In the genomic region with DNA sequence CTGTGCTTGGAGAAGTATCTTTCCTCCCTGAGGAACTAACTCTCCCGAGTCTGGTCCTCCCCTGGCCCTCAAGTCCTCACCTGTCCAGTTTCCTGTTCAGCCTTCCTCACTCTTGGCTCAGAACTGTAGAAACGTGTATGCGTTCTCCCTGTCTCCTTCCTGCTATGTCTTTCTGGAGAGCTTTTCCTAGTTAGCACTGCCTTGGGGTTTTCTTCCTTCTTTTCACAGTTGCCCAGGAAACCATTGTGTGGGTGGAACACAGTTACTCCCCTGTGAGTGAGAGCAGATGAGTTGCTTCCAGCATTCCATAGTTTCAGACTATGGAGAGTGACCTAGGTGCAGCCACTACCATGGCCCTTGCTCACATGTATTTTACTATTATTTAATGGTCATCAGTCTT, we compare ENCODE assay signal across 19 mouse cellular contexts. TPM values are rescaled to one million over a fixed set of nuclear protein-coding genes. Genes with fewer than 3 reads are reported as not detected.
DNase-seq lines count a peak whose midpoint lies in the region; ATAC-seq and TF ChIP-seq lines count a peak whose summit lies in the region.
"Had no signal": no experiment of that assay in that cellular context is flagged by ENCODE, and none has a peak within 500 bp of the region (broad histone marks: within the 10 kb centered on the region; RNA-seq: fewer than 3 reads in every experiment).

No protein-coding gene starts in this region.

- intact Hi-C loops in left cerebral cortex, adult 2 months (cut with DNase I): no loop called here

- no peaks in the 10 kb centered on the region for H3K4me1 ChIP-seq in hindbrain, postnatal 0 days (ENCODE audit: insufficient read depth, low read length)
- H3K4me1 ChIP-seq in hindbrain, embryonic 10.5 days (replicated peaks): 0 out of 2 replicates have a peak, but pooled peaks cover 2% of the 10 kb centered on the region
- H3K4me1 ChIP-seq: heart, embryonic 15.5 days; hindbrain, embryonic 15.5 days; midbrain, embryonic 13.5 days had no signal

- 0 out of 2 replicates have a peak overlapping the region, but pooled peaks have one; percentile 41 for H3K27ac ChIP-seq in hindbrain, postnatal 0 days
- H3K27ac ChIP-seq in hindbrain, embryonic 10.5 days: no peak overlapping the region
- peak overlapping the region; percentile 72 for H3K27ac ChIP-seq in left cerebral cortex, adult 2 months
- H3K27ac ChIP-seq: heart, embryonic 15.5 days; hindbrain, embryonic 15.5 days; liver, embryonic 14.5 days; macrophage; midbrain, embryonic 13.5 days had no signal

- no peak for ATAC-seq in hindbrain, postnatal 0 days
- ATAC-seq: activated CD4-positive, CD25-positive, alpha-beta regulatory T cell, adult 4 months; forebrain, embryonic 14.5 days; midbrain, embryonic 13.5 days had no signal

- H3K4me3 ChIP-seq in hindbrain, postnatal 0 days (ENCODE audit: low read length): no peak overlapping the region
- H3K4me3 ChIP-seq in hindbrain, embryonic 10.5 days: no peak overlapping the region
- no peak overlapping the region for H3K4me3 ChIP-seq in left cerebral cortex, adult 2 months
- H3K4me3 ChIP-seq: heart, embryonic 15.5 days; hindbrain, embryonic 15.5 days; midbrain, embryonic 13.5 days had no signal

- peaks cover 6% of the 10 kb centered on the region; the same call in 1 of the 2 replicates for H3K36me3 ChIP-seq in hindbrain, postnatal 0 days (ENCODE audit: insufficient read depth, low read length)
- H3K36me3 ChIP-seq in hindbrain, embryonic 10.5 days: peaks cover 95% of the 10 kb centered on the region

- 32% methylated on average over 3 of the region's 3 CpGs for WGBS in hindbrain, postnatal 0 days
- 65% methylated on average over 3 of the region's 3 CpGs for WGBS in hindbrain, embryonic 10.5 days

- TF ChIP-seq CTCF in hindbrain, postnatal 0 days (IDR thresholded peaks at IDR 0.05; ENCODE audit: low read depth): no peak
- no peak for TF ChIP-seq CTCF in left cerebral cortex, adult 2 months (IDR thresholded peaks at IDR 0.05)

- no peaks in the 10 kb centered on the region for H3K9me3 ChIP-seq in hindbrain, postnatal 0 days (ENCODE audit: low read length)
- no peaks in the 10 kb centered on the region for H3K9me3 ChIP-seq in hindbrain, embryonic 10.5 days
- H3K9me3 ChIP-seq: heart, embryonic 15.5 days; hindbrain, embryonic 15.5 days; midbrain, embryonic 13.5 days had no signal

- no peak overlapping the region for H3K4me2 ChIP-seq in hindbrain, postnatal 0 days (ENCODE audit: low read depth, low read length)
- H3K4me2 ChIP-seq: heart, embryonic 15.5 days; hindbrain, embryonic 15.5 days; midbrain, embryonic 13.5 days had no signal

- H3K9ac ChIP-seq in hindbrain, postnatal 0 days (replicated peaks; ENCODE audit: low read length): no peak overlapping the region
- H3K9ac ChIP-seq: heart, embryonic 15.5 days; hindbrain, embryonic 15.5 days; liver, embryonic 14.5 days; midbrain, embryonic 13.5 days had no signal

- no peaks in the 10 kb centered on the region for H3K27me3 ChIP-seq in hindbrain, postnatal 0 days (ENCODE audit: insufficient read depth, low read length)
- no peaks in the 10 kb centered on the region for H3K27me3 ChIP-seq in hindbrain, embryonic 10.5 days (ENCODE audit: insufficient read depth, poor library complexity, severe bottlenecking)
- H3K27me3 ChIP-seq: heart, embryonic 15.5 days; hindbrain, embryonic 15.5 days; midbrain, embryonic 13.5 days had no signal

- DNase-seq in hindbrain, postnatal 0 days (ENCODE audit: low spot score): peak; percentile 10
- DNase-seq in hindbrain, embryonic 10.5 days (ENCODE audit: low spot score): no peak
- DNase-seq in right cerebral cortex, adult 2 months (ENCODE audit: low spot score in 2 of 2): peak; percentile 62 to 71
- DNase-seq in right cerebral cortex, postnatal 4 days: no peak
- DNase-seq in left cerebral cortex, adult 2 months (ENCODE audit: extremely low spot score in 1 of 2, low spot score in 2 of 2): peak; percentile 25 to 47
- no peak for DNase-seq in adrenal gland, adult 2 months
- DNase-seq in cerebellum, postnatal 14 days: no peak
- DNase-seq: cerebellum, adult 11-12 months; kidney, postnatal 10 days; thymus, adult 18-20 months had no signal

RNA-seq across cellular contexts. Expression of gene N4bp2l1, which starts 30.8 kb away (rescaled TPM):
- total RNA-seq in hindbrain, postnatal 0 days (2014; rRNA removed): 14.1 and 21.6 TPM in 2 replicates
- polyA plus RNA-seq in hindbrain, postnatal 0 days (2015; fragmentation: Nextera tagmentation; extraction: Ambion mirVana): 33.3 and 34.5 TPM in 2 replicates
- polyA plus RNA-seq in hindbrain, embryonic 10.5 days (2016; fragmentation: Nextera tagmentation; extraction: Ambion mirVana): 2.6 and 3.2 TPM in 2 replicates
- 10 to 100 TPM; 60.5 to 63.5 TPM for total RNA-seq in left cerebral cortex, adult 2 months (2021)
- total RNA-seq in adrenal gland, adult 2 months (2021): 10 to 100 TPM; 28.2 to 32.7 TPM
- polyA plus RNA-seq in adrenal gland, adult 2 months (2012; rRNA removed): 20.1 and 23.7 TPM in 2 replicates

RNA-seq across cellular contexts. Expression of gene Brca2, which starts 43.8 kb away (rescaled TPM):
- total RNA-seq in hindbrain, postnatal 0 days (2014; rRNA removed): 4.8 and 29.4 TPM in 2 replicates
- polyA plus RNA-seq in hindbrain, postnatal 0 days (2015; fragmentation: Nextera tagmentation; extraction: Ambion mirVana): 14.5 and 18.9 TPM in 2 replicates
- polyA plus RNA-seq in hindbrain, embryonic 10.5 days (2016; fragmentation: Nextera tagmentation; extraction: Ambion mirVana): 21.1 and 38.8 TPM in 2 replicates
- 10 to 100 TPM in 1 of 2 experiments, 1 to 10 TPM in 1; 8.2 to 11.2 TPM for total RNA-seq in left cerebral cortex, adult 2 months (2021)
- 1 to 10 TPM; 4.2 to 5.7 TPM for total RNA-seq in adrenal gland, adult 2 months (2021)
- polyA plus RNA-seq in adrenal gland, adult 2 months (2012; rRNA removed): 1.5 and 2.6 TPM in 2 replicates

RNA-seq across cellular contexts. Expression of gene Zar1l, which starts 48.3 kb away (rescaled TPM):
- not detected in 2 replicates for total RNA-seq in hindbrain, postnatal 0 days (2014; rRNA removed)
- polyA plus RNA-seq in hindbrain, postnatal 0 days (2015; fragmentation: Nextera tagmentation; extraction: Ambion mirVana): 0.28 TPM in 1 of 2 replicates, not detected in the other
- polyA plus RNA-seq in hindbrain, embryonic 10.5 days (2016; fragmentation: Nextera tagmentation; extraction: Ambion mirVana): not detected in 2 replicates
- total RNA-seq in left cerebral cortex, adult 2 months (2021): 1 to 10 TPM in 1 of 2 experiments, under 1 TPM in 1; 0.68 to 1.2 TPM
- not detected for total RNA-seq in adrenal gland, adult 2 months (2021)
- polyA plus RNA-seq in adrenal gland, adult 2 months (2012; rRNA removed): not detected in 2 replicates
- total RNA-seq: MEL had no signal
- polyA plus RNA-seq: activated CD4-positive, CD25-positive, alpha-beta regulatory T cell, adult 4 months; forebrain, embryonic 14.5 days; gonadal fat pad, adult 2 months; heart, embryonic 15.5 days; hindbrain, embryonic 15.5 days; liver, embryonic 14.5 days; macrophage; midbrain, embryonic 13.5 days had no signal

Comparison
In these comparisons a context has a peak if more than half of its experiments do, and no peak if none do; other contexts are left out.
1. DNase-seq: peak in hindbrain, postnatal 0 days (single experiment), right cerebral cortex, adult 2 months (2 of 2) and left cerebral cortex, adult 2 months (2 of 2); none in hindbrain, embryonic 10.5 days (single experiment), right cerebral cortex, postnatal 4 days (single experiment), adrenal gland, adult 2 months (single experiment) and cerebellum, postnatal 14 days (0 of 2).